Mouse (Mus musculus) kidney, embryonic 16.5 days (tissue): ENCODE data around the gene Acyp1. TPM values are rescaled to one million over a fixed set of nuclear protein-coding genes. Genes with fewer than 3 reads are reported as not detected.
A peak's percentile ranks its signal among the peaks of the same experiment; 100 is the strongest.

Experiments
- ATAC-seq: fragments of 200-750 bp; cut with Nextera tagmentation; 2 replicates; pipeline ENCODE4 v1.8.0; 2017; ENCODE audit warnings: moderate TSS enrichment; ENCODE audit not compliant: low FRiP score, low TSS enrichment
- H3K27ac ChIP-seq: fragments of 300-500 bp; sonication (generic); 2 replicates; pipeline ENCODE4 v1.5.1; 2014; ENCODE audit warnings: low read length
- H3K27me3 ChIP-seq: fragments of 300-500 bp; sonication (generic); 2 replicates; pipeline ENCODE4 v1.6.1; 2014; ENCODE audit warnings: low read length, control low read depth, mixed read lengths; ENCODE audit not compliant: insufficient read depth
- H3K36me3 ChIP-seq: fragments of 300-500 bp; sonication (generic); 2 replicates; pipeline ENCODE4 v1.6.1; 2014; ENCODE audit warnings: low read length, control low read depth, mixed read lengths; ENCODE audit not compliant: insufficient read depth
- H3K4me1 ChIP-seq: fragments of 300-500 bp; sonication (generic); 2 replicates; pipeline ENCODE4 v1.6.1; 2014; ENCODE audit warnings: low read length, control low read depth, mixed read lengths; ENCODE audit not compliant: insufficient read depth
- H3K4me2 ChIP-seq: fragments of 300-500 bp; sonication (generic); replicated peaks from 2 replicates; pipeline ENCODE4 v1.6.1; 2014; ENCODE audit warnings: low read depth, low read length
- H3K4me3 ChIP-seq: fragments of 300-500 bp; sonication (generic); 2 replicates; pipeline ENCODE4 v1.5.1; 2014; ENCODE audit warnings: mild to moderate bottlenecking, low read length
- H3K9ac ChIP-seq: fragments of 300-500 bp; sonication (generic); replicated peaks from 2 replicates; pipeline ENCODE4 v1.6.1; 2014; ENCODE audit warnings: low read length
- H3K9me3 ChIP-seq: fragments of 300-500 bp; sonication (generic); 2 replicates; pipeline ENCODE4 v1.6.1; 2016; ENCODE audit warnings: low read length, control low read depth
- WGBS: fragments of 180-500 bp; shearing (Covaris S2); extraction: QIAGEN DNeasy Blood & Tissue Kit; methylation state at CpG from one replicate; pipeline ENCODE4 v1.1.7; 2014; 5-methylcytosine and 5-hydroxymethylcytosine counted together
- polyA plus RNA-seq: library from polyadenylated mRNA; unstranded; fragments of >200 nt; fragmentation: Nextera tagmentation; extraction: Ambion mirVana; gene quantifications from 2 replicates; pipeline ENCODE4 v1.2.1, GENCODE M21; 2015

Gene Acyp1
- polyA plus RNA-seq: 57.4 and 57.5 TPM in 2 replicates

GRCm38 (mm10) chr12:85287809-85288485, at the start of gene Acyp1:
Gene Acyp1 (minus strand): TSS chr12:85288438.
- peak within 1 kb of the TSS; percentile 84 for H3K27ac ChIP-seq
- peak within 1 kb of the TSS; percentile 69 for H3K4me2 ChIP-seq
- WGBS: 8% methylated on average over 21 of the region's 21 CpGs

GRCm38 (mm10) chr12:85337567-85338311, 49.5 kb upstream of the Acyp1 start:
- ATAC-seq: no peak
- 87% methylated on average over 6 of the region's 6 CpGs for WGBS

More at GRCm38 (mm10) chr12:85287809-85288485, at the start of gene Acyp1:
- Histone ChIP-seq H3K9me3 (no peaks in the 10 kb centered on the region), H3K27me3 (peaks cover 3% of the 10 kb centered on the region; the same call in 1 of the 2 replicates), H3K4me3 (peak within 1 kb of the TSS; percentile 59), H3K4me1 (peaks cover 22% of the 10 kb centered on the region), H3K9ac (peak within 1 kb of the TSS; percentile 67), H3K36me3 (no peaks in the 10 kb centered on the region)
- ATAC-seq: peak; percentile 74

DNA sequence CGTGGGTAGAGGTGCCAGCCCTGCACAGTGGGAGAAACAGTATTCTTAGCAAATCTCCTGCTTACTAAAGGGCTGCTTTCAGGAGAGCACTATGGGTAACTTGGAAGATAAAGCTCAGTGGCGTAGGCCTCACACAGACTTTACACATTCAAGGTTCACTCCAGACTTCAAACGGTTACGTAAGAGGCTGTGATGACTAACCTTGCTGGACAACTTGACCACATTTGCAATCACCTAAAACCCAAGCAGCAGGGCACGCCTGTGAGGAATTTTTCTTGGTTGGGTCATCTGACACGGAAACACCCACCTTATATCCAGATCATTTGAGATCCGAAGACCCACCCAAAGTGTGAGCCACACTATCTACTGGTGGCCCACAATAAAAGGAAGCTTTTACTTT, 41.9 kb upstream of the Acyp1 start:
- ATAC-seq: no peak
- 88% methylated on average over 7 of the region's 7 CpGs for WGBS
- no peak overlapping the region for H3K4me2 ChIP-seq
- H3K36me3 ChIP-seq: peaks cover 59% of the 10 kb centered on the region
- H3K9ac ChIP-seq: no peak overlapping the region
- H3K27ac ChIP-seq: no peak overlapping the region
- H3K9me3 ChIP-seq: no peaks in the 10 kb centered on the region
- no peaks in the 10 kb centered on the region for H3K27me3 ChIP-seq
- no peak overlapping the region for H3K4me3 ChIP-seq
- H3K4me1 ChIP-seq: no peaks in the 10 kb centered on the region

More at GRCm38 (mm10) chr12:85337567-85338311, 49.5 kb upstream of the Acyp1 start:
- peaks cover 16% of the 10 kb centered on the region for H3K4me1 ChIP-seq
- no peaks in the 10 kb centered on the region for H3K9me3 ChIP-seq
- H3K4me2 ChIP-seq: peak overlapping the region; percentile 77
- peaks cover 26% of the 10 kb centered on the region for H3K36me3 ChIP-seq
- no peak overlapping the region for H3K27ac ChIP-seq
- peak overlapping the region; percentile 99; the same call in 1 of the 2 replicates for H3K4me3 ChIP-seq
- no peak overlapping the region for H3K9ac ChIP-seq
- no peaks in the 10 kb centered on the region for H3K27me3 ChIP-seq

GRCm38 (mm10) chr12:85308651-85309050, 20.4 kb upstream of the Acyp1 start:
- H3K27me3 ChIP-seq: no peaks in the 10 kb centered on the region
- H3K4me3 ChIP-seq: no peak overlapping the region
- H3K36me3 ChIP-seq: peaks cover 89% of the 10 kb centered on the region
- no peak overlapping the region for H3K27ac ChIP-seq
- H3K4me2 ChIP-seq: no peak overlapping the region
- WGBS: 89% methylated on average over 3 of the region's 3 CpGs
- H3K4me1 ChIP-seq: no peaks in the 10 kb centered on the region; the same call in 1 of the 2 replicates
- H3K9ac ChIP-seq: no peak overlapping the region
- no peaks in the 10 kb centered on the region for H3K9me3 ChIP-seq
- no peak for ATAC-seq

- no peaks in the 10 kb centered on the region; the same call in 1 of the 2 replicates for H3K4me1 ChIP-seq
- WGBS: 36% methylated on average over 16 of the region's 16 CpGs
- H3K4me2 ChIP-seq: no peak overlapping the region
- no peak overlapping the region for H3K4me3 ChIP-seq
- peak overlapping the region; percentile 4; the same call in 1 of the 2 replicates for H3K27ac ChIP-seq
- peak; percentile 52 for ATAC-seq
- no peaks in the 10 kb centered on the region for H3K27me3 ChIP-seq
- H3K9ac ChIP-seq: peak overlapping the region; percentile 3; the same call in 1 of the 2 replicates
- no peaks in the 10 kb centered on the region for H3K9me3 ChIP-seq
- peaks cover 89% of the 10 kb centered on the region for H3K36me3 ChIP-seq
Observed at GRCm38 (mm10) chr12:85305247-85305892, 17.1 kb upstream of the Acyp1 start.

GRCm38 (mm10) chr12:85304725-85305124, 16.5 kb upstream of the Acyp1 start:
- WGBS: 58% methylated on average over 4 of the region's 4 CpGs
- no peak overlapping the region for H3K4me3 ChIP-seq
- no peak overlapping the region for H3K4me2 ChIP-seq
- H3K27me3 ChIP-seq: no peaks in the 10 kb centered on the region
- H3K9ac ChIP-seq: no peak overlapping the region
- H3K9me3 ChIP-seq: no peaks in the 10 kb centered on the region
- no peaks in the 10 kb centered on the region; the same call in 1 of the 2 replicates for H3K4me1 ChIP-seq
- no peak overlapping the region for H3K27ac ChIP-seq
- ATAC-seq: no peak
- H3K36me3 ChIP-seq: peaks cover 83% of the 10 kb centered on the region

GRCm38 (mm10) chr12:85303256-85303655, 15.0 kb upstream of the Acyp1 start:
- no peaks in the 10 kb centered on the region for H3K9me3 ChIP-seq

DNA sequence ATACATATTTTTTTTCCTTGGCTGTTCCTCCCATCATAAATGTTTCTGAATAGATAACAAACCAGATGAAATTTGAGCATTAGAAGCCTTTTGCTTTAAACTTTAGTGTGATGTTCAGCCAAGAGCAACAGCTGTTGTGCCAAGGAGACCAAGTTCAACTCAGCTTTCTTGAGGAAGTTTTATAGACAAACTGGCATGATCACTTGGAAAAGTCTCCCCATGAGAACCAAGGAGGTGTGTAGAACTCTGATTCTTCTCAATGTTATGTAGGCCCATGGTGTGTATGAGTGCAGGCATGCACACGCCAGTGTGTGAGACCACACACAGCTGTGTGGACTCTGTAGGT, 10.6 kb upstream of the Acyp1 start:
- Histone ChIP-seq H3K36me3 (peaks cover 32% of the 10 kb centered on the region), H3K27ac (peak overlapping the region; percentile 16), H3K27me3 (no peaks in the 10 kb centered on the region), H3K9me3 (peaks cover 14% of the 10 kb centered on the region), H3K4me1 (peaks cover 28% of the 10 kb centered on the region), H3K9ac (no peak overlapping the region), H3K4me3 (no peak overlapping the region), H3K4me2 (no peak overlapping the region)
- WGBS: 58% methylated on average over 1 of the region's 1 CpGs
- ATAC-seq: 0 out of 2 replicates have a peak, but pooled peaks have one; percentile 46

More at GRCm38 (mm10) chr12:85303256-85303655, 15.0 kb upstream of the Acyp1 start:
- Histone ChIP-seq H3K36me3 (peaks cover 70% of the 10 kb centered on the region), H3K27me3 (no peaks in the 10 kb centered on the region), H3K4me2 (no peak overlapping the region), H3K4me1 (peaks cover 11% of the 10 kb centered on the region), H3K9ac (no peak overlapping the region), H3K4me3 (no peak overlapping the region), H3K27ac (no peak overlapping the region)
- ATAC-seq: no peak
- WGBS: 46% methylated on average over 2 of the region's 2 CpGs

DNA sequence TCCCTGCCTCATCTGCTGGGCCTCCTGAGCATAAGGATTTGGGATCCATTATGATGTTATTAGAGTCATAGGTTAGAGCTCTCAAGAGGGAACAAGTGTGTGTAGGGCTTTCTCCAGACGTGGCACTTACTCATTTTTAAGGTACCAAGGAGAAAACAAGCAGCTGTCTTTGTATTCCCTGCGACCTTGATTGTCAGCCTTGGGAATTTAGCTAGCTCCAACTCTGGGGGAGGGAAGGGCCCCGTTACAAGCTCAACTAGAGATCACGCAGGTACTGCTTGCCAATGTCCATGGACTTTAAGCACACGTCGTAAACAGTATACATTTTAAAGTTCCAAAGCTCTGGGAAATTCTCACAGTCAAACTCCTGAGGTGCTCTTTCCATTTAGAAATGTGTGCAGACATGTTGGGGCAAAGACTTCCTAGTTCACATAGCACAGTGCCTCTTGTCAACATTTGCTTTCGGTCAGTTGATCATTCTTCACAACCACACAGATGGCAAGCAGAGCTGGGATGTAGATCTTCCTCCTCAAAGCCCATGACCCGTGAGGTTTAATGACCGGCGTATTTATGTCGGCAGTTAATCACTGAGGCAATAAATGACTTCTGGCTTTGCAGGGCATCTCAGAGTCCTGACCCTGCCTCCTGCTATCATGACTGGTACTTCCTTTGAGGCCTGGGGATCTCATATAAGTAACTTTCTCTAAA, 10.0 kb upstream of the Acyp1 start:
- 17% methylated on average over 11 of the region's 11 CpGs for WGBS
- no peak overlapping the region for H3K9ac ChIP-seq
- H3K36me3 ChIP-seq: peaks cover 30% of the 10 kb centered on the region
- ATAC-seq: peak; percentile 50; the same call in 1 of the 2 replicates
- H3K27me3 ChIP-seq: no peaks in the 10 kb centered on the region
- H3K4me2 ChIP-seq: no peak overlapping the region
- peaks cover 15% of the 10 kb centered on the region for H3K9me3 ChIP-seq
- H3K4me3 ChIP-seq: no peak overlapping the region
- H3K4me1 ChIP-seq: peaks cover 28% of the 10 kb centered on the region
- H3K27ac ChIP-seq: peak overlapping the region; percentile 76
